Mouse (Mus musculus): ENCODE measurements at regions not wholly inside any gene's neighbourhood (a gene's known extent, or its start where the extent isn't known, plus 50 kb on each side); places are given as distances from the start of the nearest gene placed in this dataset.

GRCm38 (mm10) chr15:50423082-50423665 lies 3461.5 kb upstream of the Gm7489 start:
- DNase-seq, result no peak

GRCm38 (mm10) chr15:50449604-50450003 lies 3435.1 kb upstream of the Gm7489 start:
- no peak for DNase-seq

GRCm38 (mm10) chr15:50472626-50473025 lies 3412.1 kb upstream of the Gm7489 start:
- no peak for DNase-seq

GRCm38 (mm10) chr15:50498716-50499115 lies 3386.0 kb upstream of the Gm7489 start:
- no peak for DNase-seq

GRCm38 (mm10) chr15:50507999-50508624 lies 3376.6 kb upstream of the Gm7489 start:
- no peak for DNase-seq

GRCm38 (mm10) chr15:50513036-50513435 lies 3371.7 kb upstream of the Gm7489 start:
- no peak for DNase-seq

- DNase-seq, result no peak
Observed at GRCm38 (mm10) chr15:50524841-50525240, 3359.9 kb upstream of the Gm7489 start.

- no peak for DNase-seq
Observed at GRCm38 (mm10) chr15:50534490-50534889, 3350.2 kb upstream of the Gm7489 start.

- no peak for DNase-seq
Observed at GRCm38 (mm10) chr15:50563611-50564010, 3321.1 kb upstream of the Gm7489 start.

- no peak for DNase-seq
Observed at GRCm38 (mm10) chr15:50580811-50581210, 3303.9 kb upstream of the Gm7489 start.

- no peak for DNase-seq
Observed at GRCm38 (mm10) chr15:50583951-50584350, 3300.8 kb upstream of the Gm7489 start.

- no peak for DNase-seq
Observed at GRCm38 (mm10) chr15:50585496-50585895, 3299.2 kb upstream of the Gm7489 start.
